Mouse (Mus musculus): ENCODE data around the gene Vwa8.

GRCm38 (mm10) chr14:79241057-79241570 lies 392.3 kb downstream of the Vwa8 start:
- TF ChIP-seq CTCF (conservative IDR thresholded peaks at IDR 0.05; ENCODE audit: low read length) = no peak
- no peak for TF ChIP-seq POU5F1 (IDR thresholded peaks at IDR 0.05; ENCODE audit: borderline replicate concordance, low read length)
